Mouse (Mus musculus): Measurements from ENCODE around the gene Ccnd2. TPM values are rescaled to one million over a fixed set of nuclear protein-coding genes. Genes with fewer than 3 reads are reported as not detected.

The Ccnd2 gene
- total RNA-seq (2023; ENCODE audit: inconsistent age): 72.1 to 113 TPM (median 104 TPM) in 4 replicates

DNA sequence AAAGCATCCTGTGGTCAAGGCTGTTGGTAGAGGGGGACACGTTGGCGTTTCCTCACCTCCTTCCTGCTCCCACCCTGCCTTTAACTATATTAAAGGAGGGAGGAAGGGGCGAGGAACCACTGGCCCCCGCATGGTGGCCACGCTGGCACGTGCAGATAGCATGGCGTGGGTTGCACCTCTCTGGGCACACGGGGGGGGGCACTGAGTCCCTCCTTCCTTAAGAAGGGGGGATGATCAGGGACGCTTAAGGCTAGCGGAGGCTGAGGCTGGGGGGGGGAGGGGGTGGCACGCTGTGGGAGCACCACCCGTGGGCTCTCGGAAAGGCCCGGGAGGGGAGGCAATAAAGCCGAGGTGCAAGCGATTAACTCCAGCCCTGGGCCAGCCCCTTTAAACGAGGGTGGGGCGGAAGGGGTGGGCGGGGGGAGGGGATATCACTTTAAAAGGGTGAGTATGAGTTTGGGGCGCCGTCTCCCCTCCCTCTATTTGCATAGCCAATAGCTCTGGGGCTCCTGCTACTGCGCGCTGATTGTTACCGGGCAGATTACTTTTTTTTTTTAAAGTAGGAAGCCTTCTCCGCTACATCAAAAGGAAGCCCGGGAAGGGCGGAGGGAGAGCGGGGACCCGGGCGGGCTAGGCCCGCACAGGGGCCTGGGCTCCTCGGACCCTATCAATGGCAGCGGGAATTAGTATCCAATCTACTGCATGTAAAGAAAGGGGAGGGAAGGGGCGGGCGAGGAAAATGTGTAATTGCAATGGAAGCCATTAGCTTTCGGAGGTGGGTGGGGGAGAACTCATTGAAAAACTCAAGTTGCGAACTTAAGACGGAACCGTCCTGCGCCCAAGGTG is at the start of gene Ccnd2:
Gene Ccnd2 (minus strand): TSS at position 88 of the 846 bp plus-strand sequence.

DNA sequence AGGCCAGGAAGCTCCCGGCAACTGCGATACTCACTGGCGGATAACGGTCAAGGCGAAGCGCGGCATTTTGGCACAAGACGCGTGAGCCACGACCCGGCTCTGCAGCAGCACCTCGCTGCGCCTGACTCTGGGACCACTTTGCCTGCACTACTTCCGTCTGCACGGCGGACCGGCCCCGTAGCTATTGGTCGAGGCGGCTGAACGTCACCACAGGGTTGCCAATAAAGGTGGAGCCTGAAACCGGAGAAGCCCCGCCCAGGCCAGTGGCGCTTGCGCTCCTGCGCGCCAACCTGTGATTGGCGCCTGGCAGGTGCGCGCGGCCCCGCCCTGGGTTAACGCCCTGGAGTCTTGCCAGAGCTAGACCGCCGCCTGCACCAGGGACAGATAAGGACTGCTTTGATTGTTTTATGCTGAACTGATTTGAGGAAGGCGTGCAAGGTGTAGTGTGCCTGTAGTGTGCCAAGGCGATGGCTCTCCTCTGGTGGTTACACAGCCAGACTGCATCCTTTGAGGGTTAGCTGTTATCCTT is 42.5 kb downstream of the Ccnd2 start, which contains the start of gene Tigar:
Gene Tigar (minus strand): TSS at position 156 of the 529 bp plus-strand sequence.

Other genes with a start within 250 kb of the Ccnd2 start
- gene Dyrk4, start 230.4 kb downstream of the Ccnd2 start, total RNA-seq (2023; ENCODE audit: inconsistent age): 1.6 to 2.4 TPM (median 1.7 TPM) in 4 replicates
- 2.1 to 4.6 TPM (median 3.3 TPM) in 4 replicates for gene Rad51ap1, start 212.6 kb downstream of the Ccnd2 start, total RNA-seq (2023; ENCODE audit: inconsistent age)
- 37.6 to 40.9 TPM (median 38.6 TPM) in 4 replicates for gene D6Wsu163e, start 212.2 kb downstream of the Ccnd2 start, total RNA-seq (2023; ENCODE audit: inconsistent age)
- gene Fgf6, start 136.6 kb downstream of the Ccnd2 start, total RNA-seq (2023; ENCODE audit: inconsistent age): not detected in 4 replicates
- not detected in 4 replicates for gene Fgf23, start 79.3 kb downstream of the Ccnd2 start, total RNA-seq (2023; ENCODE audit: inconsistent age)
- gene Tigar, start 42.6 kb downstream of the Ccnd2 start, total RNA-seq (2023; ENCODE audit: inconsistent age): 9.5 to 10.9 TPM (median 9.8 TPM) in 4 replicates

All from B cell, adult (primary cell).